Mouse (Mus musculus) c-Kit-positive CD71-positive TER-119-negative erythroid progenitor cells, embryonic 14.5 days (primary cell): ENCODE measurements around the gene Zranb2.

Experiments
- DNase-seq: peaks from one replicate; pipeline ENCODE4 v3.0.0-alpha.2; 2013; ENCODE audit warnings: low read depth

Gene Zranb2

DNA sequence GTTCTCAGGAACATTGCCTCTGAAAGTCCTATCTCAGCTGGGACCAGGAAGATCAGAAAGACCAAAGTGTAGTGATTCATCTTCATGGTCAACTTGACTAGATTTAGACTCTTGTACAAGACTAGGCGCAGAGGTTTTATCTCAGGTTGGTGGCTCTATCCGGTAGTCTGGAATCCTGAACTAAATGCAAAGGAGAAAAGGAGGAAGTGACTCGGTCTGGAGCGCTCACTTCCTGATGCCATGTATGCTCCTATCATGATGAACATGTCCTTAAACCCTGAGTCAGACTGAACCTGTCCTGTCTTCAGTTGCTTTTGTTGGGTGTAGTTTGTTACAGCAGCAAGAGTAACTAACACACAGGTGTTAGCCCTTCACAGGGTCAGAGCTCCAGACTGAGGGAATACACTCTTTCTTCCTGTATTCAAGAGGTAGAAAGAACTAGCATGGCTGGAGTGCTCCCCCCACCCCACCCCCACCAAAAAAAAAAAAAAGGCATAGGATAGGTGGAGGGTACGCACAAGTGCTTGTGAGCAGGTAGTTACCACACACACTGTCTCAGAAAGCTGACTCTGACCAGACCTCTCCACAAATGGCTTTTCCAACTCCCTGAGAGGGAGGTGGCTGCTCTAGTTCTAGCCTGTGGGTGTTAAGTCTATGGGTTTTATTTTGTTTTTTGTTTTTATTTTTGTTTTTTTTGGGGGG lies 44.7 kb downstream of the Zranb2 start:
- DNase-seq, result no peak

DNA sequence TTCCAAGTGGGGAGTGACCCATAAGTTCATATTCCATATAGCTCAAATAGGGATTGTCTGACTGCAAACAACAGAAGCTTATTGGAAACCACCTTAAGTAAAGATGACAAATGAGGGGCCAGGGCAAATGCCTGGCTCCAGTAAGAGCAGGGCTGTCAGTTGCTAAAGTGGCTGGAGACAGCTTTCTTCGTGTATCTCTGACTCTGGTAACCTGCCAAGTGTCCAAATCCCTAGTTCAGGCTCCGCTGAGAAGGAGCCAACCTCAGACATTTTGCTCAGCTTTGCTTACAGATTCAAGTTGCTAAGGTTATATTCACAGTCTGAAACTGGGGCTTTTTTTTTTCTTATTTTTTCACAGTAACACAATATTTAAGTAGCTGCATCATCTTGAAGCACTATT lies 45.4 kb downstream of the Zranb2 start:
- DNase-seq, result no peak

DNA sequence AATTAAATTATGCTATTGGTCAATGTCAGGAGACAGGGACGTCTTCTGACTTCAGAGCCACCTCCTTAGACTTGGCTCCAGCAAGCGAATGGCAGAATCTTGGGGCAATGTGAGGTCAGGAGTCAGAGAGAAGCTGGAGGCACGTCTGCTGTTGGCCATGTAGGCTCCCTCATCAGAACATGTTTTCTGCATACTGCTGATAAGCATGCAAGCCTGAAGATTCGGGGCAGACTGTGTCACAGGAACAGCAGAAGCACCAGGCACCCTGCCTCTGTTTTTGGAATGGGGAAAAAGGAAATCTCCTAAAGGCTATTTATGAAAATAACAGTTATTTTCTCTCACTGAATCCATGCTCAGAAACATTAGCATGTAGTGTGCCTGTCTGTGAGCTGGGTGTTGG lies 46.3 kb downstream of the Zranb2 start:
- peak; percentile 38 for DNase-seq

DNA sequence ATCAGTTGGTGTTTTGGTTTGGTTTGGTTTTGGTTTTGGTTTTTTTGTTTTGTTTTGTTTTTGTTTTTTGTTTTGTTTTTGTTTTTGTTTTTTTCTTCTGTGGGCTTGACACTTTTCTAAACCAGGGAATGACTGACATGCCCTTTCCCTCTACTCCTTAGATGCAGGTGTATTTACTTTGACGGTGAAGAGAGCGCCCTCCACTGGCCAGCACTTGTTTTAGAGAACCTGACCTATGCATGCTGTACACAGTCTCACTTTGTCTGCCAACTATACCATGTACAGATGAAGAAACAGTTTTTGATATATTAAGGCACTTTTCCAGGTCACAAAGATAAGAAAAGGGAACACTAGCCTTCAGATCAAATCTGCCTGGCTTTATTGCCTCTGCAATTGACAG lies 47.8 kb downstream of the Zranb2 start:
- DNase-seq, result no peak

DNA sequence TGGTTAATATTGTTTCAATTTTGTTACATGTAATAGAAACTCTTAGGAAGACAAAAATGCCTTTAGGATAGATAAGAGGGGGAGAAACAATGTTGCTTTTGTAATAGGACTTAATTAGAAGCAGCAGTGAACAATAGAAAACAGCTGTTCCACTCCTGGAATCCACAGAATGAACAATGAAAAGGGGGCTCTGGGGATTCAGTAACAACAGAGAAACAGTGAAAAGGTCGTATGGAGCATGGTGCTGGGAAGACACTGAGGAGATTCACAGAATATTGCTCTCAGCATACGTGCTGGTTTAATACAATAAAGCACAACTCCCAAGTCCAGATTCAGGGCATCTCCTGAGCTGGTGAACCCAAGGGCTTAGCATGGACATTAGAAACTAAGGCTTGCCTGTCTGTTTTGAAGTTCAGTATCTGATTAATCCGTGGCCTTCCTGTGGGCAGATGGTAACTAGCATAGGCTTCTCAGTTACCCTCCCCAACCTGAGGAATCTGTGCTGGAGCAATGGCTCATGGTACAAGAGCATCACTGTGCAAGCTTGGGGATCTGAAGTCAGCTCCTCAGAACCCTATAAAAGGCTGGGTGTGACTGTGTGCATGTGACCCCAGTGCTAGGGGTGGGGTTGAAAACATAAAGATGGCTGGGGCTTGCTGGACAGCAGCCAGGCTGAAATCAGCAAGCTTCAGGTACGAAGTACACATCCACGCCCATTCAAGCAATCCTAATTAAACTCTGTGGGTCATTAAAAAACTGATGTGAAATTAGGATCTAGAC lies 48.9 kb downstream of the Zranb2 start:
- DNase-seq, result no peak

DNA sequence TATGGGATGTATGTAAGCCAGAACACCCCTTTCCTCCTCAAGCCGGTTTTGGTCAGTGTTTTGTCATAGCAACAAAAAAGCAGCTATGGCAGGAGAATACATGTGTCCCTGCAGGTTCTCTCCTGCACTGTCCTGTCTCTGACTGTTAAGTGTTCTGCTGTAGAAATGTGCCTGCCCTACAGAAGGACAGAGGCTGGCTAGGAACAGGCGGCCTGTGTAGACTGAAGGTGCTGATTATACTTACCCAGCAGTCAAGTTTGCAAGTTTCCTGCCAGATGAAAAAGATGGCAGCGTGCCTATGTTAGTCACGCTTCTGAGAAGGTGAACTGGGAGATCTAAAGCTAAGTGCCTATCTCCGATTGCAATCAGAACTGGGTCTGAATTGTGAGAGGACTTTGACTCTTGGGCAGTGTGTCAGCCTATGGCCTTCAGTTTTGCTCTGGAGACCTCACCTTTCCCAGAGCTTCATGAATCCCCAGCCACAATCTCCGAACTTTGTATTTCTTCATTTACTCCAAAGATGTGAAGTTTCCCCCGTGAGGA lies 63.9 kb downstream of the Zranb2 start:
- no peak for DNase-seq
